Mouse (Mus musculus) stomach, postnatal 0 days (tissue): ENCODE measurements around the gene Zfp36l1.

Source experiments
- CTCF ChIP-seq: IDR thresholded peaks from 2 replicates; pipeline ENCODE4 v1.5.1; 2016; ENCODE audit warnings: antibody characterized with exemption, low read depth, mild to moderate bottlenecking, moderate library complexity
- EP300 ChIP-seq: optimal IDR thresholded peaks from 2 replicates; pipeline ENCODE3; 2016; ENCODE audit warnings: antibody characterized with exemption

DNA sequence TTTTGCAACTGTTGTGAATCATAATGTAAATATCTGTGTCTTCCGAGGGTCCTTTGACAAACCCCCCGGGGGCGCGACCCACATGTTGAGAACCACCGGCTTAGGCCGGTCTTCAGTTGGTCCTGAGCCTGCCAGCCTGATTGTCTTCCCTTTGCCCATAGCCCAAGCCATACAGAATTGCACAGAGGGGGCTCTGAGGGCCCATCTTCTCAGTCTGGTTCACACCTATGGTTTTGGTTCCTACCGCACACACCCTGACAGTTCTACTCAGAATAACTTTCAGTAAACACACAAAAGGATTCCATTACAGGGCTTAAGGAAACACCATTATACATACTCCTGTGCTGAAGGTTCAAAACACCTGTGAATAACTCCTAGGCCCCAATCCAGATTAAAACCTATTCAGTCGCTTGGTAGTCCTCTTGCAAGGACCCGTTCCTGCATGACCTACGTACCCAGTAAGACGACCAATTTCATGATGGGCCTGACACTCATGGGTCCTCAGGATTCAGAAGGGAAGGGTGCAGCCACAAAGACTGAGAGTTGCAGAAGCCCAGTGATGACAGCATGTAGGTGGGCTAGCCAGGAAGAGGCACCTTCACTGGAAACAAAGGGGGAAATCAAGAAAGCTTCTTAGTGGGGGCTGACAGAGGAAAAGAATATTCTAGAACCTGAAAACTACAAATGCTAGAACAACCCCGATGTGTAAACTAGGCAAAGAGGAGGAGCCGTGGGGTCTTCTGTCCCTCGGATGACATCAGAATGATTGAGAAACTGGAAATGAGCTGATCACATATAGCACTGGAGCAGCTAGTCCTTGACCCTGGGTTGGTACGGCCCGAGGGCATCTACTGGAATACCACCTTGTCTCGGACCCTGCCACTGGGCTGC is 18.8 kb upstream of the Zfp36l1 start:
- TF ChIP-seq CTCF, result no peak
- no peak for TF ChIP-seq EP300
